Mouse (Mus musculus): Measurements from ENCODE around the gene Ptpn13. TPM values are rescaled to one million over a fixed set of nuclear protein-coding genes. Genes with fewer than 3 reads are reported as not detected.
A peak's percentile ranks its signal among the peaks of the same experiment; 100 is the strongest.

The Ptpn13 gene
- total RNA-seq, 2 experiments from 2014 or later, result 10.4 to 10.5 TPM

DNA sequence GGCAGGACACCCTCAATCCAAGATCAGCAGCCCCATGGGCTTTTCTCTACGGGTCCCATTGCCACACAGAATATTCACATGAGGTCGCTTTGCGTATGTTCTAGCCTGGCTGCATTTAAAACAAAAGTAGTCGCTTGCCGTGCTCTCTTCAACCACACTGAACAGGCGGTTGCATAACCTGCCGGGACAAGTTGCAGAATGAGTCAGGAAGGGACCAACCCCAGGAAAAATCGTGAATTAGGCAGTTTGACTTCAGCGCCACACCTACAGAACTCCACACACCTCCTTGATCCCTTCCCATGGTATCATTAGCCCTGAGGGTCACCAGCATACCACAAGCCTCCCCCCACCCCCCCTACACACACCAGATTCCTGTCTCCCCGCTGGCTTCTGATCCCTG, 4.4 kb upstream of the Ptpn13 start:
- DNase-seq (ENCODE audit: low spot score in 2 of 2), result peak in 1 of 2 experiments; percentile 12

DNA sequence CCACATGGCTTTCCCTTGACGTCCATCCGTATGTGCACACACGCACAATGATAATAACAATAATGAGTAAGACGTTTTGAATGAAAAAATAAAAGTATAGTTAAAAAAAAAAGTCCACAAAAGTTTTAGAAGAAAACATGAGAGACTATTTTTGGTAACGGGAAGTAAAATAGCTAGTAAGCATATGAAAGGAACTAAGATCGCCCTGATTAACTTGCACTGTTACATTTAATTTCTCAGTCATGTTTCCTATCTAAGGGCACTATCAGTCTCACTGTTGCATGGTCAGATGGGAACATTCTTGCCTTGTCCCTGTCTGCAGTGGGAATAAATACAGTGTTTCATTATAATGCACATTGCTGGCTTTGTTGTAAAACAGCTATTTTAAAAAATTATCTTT, 2.4 kb upstream of the Ptpn13 start:
- no peak for DNase-seq (ENCODE audit: low spot score in 2 of 2)

DNA sequence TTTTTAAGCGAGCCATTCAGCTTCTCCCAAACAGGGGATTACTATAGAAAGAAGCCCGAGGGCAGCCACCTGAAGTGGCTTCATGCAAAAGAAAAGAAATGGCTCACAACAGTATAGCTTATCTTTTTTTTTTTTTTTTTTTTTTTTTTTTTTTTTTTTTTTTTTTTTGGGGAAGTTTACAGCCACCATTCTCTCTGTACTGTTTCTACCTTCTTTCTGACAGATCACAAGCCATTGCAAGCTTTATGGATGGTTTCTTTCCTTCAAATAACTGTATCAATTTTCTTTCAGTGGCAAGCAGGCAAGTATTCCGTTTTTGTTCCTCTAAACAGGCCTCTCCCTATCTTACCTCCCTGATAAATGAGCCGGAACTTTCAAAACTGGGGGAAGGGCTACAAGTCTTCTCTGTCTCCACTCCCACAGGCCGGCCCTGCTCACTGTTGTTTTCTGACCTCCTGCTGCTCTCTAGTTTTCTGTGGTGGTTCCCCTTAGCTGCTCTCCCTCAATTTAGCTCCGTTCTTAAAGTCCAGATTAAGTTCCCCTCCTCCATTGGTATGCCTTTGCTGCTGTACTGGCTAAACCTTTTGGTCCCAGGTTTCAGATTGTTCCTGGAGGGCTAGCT, 1.6 kb upstream of the Ptpn13 start:
- no peak for DNase-seq (ENCODE audit: low spot score in 2 of 2)

DNA sequence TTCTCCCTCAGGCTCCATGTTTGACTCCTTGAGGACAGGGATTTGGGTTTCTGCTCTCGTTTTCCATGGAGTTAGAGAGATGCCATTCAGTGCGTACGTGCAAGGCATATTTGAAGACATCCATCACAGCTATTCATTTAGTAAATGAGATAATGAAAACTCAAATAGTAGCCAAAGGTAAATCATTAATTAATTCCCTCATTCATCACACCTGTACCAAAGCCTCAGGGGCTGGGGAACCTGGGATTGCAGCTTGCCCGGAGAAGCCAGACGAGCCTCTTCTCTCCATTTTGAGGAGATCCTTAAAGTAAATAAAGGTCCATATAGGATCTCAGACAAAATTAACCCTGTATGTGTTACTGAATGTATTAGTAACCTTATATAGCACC, 1.1 kb upstream of the Ptpn13 start:
- no peak for DNase-seq (ENCODE audit: low spot score in 2 of 2)

DNA sequence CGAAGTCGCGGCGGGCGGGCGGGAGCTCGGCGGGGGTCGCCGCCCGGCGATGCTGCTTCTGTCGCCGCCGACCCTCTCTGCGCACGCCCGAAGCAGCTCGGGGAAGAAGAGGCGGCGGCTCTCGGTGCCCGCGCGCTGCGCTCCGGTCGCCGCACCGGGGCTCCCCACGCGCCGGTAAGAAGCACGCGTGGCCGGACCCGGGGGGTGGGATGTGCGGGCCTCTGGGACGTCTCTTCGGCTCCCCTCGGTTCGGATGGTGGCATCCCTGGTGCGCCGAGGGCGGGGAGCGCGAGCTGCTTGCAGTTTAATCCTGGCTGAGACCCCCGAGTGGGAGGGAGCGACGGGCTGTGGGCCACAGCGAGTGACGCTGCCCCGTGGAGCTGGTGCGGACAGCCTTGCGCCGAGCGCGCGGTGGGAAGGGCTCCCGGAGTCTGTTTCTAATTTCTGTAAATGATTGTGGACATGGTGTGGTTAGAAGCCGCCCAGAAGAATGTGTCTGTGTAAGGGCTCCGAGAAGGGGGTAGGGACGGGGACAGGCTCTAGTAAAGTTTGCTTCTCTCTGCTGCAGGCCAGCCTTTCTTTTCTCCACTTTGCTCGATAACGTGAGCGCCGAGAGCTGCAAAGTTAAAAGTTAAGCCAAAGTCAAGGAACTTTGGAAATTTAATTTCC, 505 bp downstream of the Ptpn13 start:
- DNase-seq (ENCODE audit: low spot score in 2 of 2), result peak; percentile 9 to 26

DNA sequence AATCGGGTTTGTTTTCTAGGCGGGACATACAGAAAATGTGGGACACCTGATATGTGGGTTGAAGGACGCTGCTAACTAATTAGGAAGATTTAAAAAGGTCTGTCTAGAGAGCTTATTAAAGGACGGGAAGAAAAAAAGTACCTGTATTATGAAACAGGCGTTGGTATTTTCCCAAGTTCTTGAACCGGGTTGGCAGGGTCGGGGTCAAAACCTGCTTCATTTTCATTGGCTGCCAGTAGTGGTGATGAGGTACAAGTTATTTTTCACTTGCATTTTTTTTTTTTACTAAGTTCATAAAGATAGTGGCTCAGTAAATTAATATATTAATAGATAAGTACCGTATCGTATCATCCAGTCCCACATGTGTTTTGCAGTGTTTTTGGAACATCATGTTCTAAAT, 1.3 kb downstream of the Ptpn13 start:
- DNase-seq (ENCODE audit: low spot score in 2 of 2), result no peak

DNA sequence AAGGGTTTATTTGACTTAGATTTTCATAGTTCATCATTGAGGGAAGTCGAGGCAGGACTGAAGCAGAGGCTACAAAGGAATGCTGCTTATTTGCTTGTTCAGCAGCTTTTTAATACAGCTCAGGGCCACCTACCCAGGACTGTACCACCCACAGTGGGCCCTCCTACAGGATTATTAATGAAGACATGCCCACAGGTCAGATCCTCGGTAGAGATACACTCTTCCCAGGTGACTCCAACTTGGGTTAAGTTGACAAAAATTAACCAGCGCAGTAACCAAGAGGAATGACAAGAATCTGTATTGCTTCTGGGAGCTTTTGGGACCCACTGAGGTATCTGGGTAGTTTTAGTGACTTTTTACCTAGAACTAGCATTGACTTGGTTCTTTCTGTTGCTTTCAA, 6.0 kb downstream of the Ptpn13 start:
- DNase-seq (ENCODE audit: low spot score in 2 of 2), result no peak

DNA sequence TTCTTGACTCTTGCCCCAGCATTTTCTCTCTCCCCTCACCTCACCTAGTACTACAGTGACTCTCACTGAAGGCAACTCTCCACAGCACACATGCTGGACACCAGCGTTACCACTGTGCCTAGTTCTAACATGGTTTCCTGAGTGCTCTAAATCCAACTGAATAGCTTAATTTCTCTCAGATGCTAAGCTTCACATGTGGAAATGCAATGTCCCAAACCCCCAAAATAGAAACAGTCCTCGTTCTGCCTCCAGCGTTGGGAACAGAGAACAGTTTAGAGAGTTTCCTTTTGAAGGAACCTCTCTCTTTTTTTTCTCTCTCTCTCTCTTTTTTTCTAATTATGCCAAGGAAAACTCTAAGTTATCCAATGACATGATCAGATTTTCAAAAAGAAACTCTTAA, 6.5 kb downstream of the Ptpn13 start:
- DNase-seq (ENCODE audit: low spot score in 2 of 2), result no peak

DNA sequence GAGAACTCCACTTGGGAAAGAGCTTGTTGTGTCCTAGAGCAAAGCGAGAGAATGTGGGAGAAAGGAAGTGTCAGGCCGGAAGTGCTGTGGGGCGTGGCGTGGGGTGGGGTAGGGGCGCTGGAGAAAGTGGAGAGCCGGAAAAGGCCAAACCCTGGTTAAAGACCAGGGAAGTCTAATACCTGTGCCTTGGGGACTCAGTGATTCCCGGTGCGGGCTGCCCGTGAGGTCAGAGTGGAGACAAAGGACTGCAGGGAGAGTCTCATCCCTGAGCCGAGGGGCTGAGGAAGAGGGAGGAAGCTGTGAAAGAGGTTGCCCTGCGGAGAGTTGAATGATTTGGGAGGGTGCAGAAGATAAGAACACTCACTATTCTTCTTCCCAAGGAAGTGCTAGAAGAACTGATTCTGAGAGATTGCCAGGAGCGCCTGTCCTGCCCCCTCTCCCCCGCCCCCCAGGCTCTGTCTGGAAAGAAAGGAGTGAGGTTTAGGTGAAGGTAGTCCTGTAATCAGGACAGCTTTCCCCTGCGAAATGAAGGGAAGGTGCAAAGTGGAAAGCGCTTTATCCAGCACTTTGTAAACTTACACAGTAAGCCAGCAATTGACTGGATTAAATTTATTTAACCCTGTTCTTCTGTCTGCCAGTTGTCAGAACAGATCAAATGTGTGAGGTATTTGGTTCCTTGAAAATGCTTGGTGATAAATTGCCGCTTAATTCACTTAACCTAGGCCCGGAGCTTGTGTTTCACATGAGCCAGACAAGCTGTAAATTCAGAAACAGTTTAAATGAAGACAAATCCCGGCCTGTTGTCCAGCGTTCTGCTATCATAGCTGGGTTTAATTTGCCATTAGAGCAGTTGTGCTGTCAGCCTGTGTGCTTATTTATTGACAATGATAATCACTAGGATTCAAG, 11.3 kb downstream of the Ptpn13 start:
- DNase-seq (ENCODE audit: low spot score in 2 of 2), result no peak

DNA sequence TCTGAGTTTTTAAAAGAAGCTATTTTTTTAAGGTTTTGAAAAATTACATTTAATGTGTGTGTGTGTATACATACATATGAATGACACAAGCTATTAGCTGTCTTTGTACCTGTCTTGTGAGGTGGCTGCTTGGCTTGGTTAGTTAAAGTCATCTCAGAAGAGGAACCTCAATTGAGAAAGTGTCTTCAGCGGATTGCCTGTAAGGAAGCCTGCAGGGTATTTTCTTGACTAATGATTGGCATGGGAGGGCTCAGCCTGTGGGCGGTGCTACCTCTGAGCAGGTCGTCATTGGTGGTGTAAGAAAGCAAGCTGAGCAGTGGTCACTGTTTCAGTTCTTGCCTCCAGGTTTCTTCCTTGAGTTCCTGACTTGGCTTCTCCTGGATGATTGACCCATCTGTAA, 12.7 kb downstream of the Ptpn13 start:
- no peak for DNase-seq (ENCODE audit: low spot score in 2 of 2)

DNA sequence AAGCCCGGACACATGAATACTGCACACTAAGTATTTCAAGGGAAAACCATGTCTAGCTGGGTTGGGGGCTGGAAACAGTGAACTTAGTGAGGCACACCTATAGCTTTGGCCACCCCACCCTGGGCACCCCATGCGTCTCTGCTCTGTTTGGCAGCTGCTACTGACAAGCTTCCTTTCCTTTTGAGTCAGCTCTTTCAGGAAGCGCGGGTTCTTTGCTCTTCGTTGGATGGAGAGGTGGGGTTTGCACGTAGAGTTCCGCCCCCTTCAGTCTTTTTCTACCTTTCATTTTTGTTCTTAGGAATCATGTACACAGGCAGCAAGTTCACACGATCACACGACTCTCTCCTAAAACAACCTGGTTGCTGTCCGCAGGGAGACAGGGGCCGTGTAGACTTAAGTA, 14.2 kb downstream of the Ptpn13 start:
- DNase-seq (ENCODE audit: low spot score in 2 of 2), result no peak

DNA sequence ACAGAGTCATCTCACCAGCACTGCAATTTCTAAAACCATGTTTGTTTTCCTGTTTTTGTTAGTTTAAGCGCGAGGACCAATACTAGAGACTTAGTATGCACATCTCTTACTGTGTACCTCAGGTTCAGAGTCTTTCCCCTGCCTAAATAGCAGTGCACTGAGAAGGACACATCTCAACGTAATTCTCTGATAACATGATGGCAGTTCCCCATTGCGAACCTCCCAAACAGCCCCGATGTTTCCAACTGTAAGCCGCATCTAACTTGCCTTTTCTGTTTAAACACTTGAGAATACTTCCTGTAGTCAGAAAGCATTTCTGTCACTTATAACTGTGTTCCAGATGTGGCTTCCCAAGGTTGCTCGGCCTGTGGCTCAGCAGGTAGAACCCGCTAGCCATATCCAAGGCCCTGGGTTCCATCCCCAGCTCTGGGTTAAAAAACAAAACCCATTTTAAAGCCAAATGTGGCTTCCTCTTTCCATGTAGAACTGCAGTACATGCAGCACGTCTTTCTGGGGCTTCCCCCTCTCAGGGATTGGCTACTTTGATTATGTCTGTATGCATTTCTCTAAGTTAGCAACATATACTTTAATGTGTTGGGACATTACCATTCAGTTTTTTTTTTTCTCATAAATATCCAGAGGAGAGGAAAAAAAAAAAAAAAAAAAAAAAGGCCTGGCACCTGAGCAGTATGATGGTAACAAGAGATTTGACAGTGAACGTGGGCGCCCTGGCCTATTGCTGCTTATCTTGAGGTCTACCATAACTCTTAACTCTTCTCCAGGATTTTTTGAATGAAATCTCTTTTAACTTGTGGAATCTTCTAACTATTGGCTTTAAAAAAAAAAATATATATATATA, 15.7 kb downstream of the Ptpn13 start:
- no peak for DNase-seq (ENCODE audit: low spot score in 2 of 2)

DNA sequence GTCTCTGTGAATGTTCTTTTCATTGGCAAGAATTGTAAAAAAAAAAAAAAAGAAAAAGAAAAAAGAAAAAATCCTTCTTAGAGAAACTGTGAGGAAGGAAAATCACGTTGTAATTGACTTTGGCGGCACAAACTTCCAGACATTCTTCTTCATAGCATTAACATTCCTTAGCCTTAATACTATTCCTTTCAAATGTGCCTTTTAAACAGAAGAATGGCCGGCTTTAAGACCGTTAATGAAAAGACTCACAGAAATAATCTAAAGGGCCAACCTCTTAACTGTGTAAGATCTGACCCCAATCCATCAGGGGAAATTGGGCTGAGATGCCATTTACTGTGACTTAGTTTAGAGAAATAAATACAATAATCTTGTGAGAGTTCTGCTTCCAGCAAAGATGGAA, 16.7 kb downstream of the Ptpn13 start:
- no peak for DNase-seq (ENCODE audit: low spot score in 2 of 2)

DNA sequence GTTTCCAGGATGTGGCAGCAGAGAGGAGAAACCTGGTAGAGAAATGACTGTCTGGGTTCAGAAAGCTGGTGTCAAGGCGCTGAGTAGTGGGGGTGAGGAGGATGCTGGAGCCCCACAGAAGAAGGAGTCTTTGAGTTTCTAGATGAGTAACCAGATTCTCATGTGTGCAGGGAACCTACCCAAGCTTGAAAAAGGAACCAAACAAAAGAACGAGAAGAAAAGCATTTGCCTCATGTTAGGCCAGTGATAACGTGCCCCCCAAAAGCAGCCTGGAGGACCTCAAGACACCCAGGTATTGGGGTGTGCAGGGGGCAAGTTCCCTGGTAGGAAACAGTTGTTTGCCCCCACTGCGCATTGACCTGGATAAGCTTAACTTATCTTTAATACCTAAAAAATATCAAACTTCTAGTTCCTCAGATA, 17.3 kb downstream of the Ptpn13 start:
- no peak for DNase-seq (ENCODE audit: low spot score in 2 of 2)

DNA sequence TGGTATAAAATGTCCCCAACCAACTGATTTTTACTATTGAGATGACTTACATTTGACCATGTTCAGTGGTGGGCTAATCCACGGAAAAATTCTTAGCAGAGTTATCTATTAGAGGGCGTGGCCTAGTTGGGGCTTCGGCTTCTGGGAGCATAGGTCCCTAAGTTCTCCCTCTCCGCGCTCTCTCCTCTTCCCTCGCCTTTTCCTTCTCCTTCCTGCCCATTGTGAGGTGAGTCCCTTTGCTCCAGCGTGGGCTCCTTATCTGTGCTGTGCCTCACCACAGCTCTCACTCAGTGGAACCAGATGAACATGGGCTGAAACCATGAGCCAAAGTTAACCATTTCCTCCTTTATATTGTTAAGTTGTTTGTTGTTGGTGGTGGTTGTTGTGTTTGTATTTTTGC, 17.9 kb downstream of the Ptpn13 start:
- no peak for DNase-seq (ENCODE audit: low spot score in 2 of 2)

DNA sequence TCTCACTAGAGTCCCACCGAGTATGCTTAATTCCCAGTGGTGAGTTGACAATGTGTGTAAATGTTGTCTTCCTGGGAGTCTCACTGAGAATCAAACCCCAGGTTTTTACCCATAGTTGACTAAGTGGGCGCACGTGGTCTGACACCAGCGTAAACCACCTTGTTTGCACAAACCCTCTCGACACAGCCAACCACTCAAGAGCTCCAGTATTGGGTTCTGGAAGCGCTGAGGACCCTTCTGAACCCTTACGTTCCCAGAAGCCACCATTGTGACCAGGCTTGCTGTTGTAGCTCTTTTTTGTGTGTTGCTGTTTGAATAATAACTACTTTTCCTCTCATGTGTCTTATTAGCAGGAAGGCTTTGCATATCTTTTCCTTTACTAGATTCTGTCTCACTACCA, 20.4 kb downstream of the Ptpn13 start:
- DNase-seq (ENCODE audit: low spot score in 2 of 2), result no peak

DNA sequence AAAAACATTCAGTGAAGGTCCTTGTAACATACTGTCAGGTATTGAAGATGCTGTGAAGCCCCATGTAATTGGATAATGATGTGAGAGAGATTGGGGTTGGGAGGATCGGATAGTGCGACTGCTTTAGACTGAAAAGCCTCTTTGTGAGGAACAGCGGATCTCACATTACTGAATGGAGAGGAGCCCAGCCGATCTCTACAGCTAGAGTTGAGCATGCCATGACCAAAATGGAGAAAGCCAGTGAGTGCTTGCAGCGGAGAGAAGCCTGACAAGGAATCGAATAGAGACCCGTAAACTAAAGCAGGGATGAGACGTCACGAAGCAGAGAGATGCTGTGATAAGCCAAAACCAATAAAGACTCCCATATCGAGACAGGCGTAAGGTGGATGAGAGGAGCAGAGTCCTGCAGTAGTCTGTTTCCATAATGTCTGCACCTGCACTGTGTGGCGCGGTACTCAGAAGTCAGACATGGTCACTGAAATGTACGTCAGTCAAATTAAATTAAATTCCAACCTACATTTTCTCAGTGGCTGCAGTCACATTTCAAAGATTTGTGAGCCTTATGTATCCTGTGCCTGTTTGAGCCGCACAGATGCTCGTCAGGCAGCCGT, 22.9 kb downstream of the Ptpn13 start:
- no peak for DNase-seq (ENCODE audit: low spot score in 2 of 2)

DNA sequence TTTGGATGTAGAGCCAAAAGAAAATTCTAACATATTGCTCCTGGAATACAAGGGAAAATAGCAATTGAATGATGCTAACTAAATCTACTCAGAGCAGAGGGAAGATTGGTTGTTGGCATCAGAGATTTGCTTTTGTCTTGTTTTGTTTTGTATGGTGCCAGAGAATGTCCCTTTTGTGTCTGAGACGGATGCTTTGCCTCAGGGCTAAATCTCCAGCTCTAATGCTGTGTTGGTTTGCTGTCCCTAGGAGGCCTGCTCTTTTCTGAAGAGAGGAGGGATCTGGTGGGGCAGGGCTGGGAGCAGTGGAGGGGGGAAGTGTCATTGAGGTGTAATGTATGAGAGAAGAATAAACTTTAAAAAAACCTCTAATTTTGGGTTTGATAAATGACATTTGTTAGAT, 23.5 kb downstream of the Ptpn13 start:
- no peak for DNase-seq (ENCODE audit: low spot score in 2 of 2)

DNA sequence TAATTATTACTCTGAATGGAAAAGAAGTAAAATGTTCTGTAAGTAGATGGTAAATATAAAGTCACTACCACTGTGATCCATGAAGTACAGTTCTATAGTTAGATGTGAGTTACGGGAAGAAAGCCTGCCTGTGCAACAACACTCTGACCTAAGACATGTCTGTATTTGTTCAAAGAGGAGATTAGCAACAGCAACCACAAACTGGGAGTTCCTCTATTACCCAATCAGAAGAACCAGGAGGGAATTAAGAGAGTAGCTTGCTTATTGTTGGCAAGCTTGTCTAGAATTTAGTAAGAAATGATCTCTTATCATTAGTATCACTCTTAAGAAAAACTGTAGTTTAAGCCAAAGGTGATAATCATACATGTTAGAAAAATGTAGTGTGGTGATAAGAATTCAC, 25.7 kb downstream of the Ptpn13 start:
- no peak for DNase-seq (ENCODE audit: low spot score in 2 of 2)

DNA sequence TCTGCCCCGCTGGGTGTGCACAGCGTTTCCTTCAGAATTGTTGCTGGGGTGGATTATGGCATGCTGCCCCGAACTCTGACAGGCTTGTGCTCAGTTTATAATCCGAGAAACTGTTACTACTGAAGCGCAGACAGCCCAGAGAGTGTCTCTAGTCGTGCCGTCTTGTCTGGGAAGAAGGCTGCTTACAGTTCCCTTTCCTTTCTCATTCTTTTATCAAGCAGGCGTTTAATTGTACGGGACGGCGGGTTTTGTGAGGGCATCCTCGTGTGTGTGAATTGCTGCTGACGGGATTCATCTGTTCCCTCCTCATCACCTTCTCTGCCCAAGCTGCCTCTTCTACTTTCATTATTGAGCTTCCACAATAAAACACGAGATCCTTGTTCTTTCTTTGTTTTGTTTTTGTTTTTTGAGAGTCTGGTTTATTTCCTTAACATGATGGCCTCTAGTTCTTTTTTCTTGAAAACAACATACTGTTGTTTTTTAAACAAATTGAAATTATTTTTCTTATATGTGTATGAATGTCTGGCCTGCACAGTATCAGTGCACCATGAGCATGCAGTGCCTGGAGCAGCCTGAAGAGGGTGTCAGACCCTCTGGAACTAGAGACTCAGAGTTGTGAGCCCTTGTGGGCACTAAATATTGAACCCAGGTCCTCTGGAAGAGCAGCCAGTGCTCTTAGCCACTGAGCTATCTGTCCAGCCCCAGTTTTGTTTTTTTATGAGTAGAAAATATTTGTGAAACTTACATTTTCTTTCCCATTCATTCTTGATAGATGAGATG, 28.6 kb downstream of the Ptpn13 start:
- no peak for DNase-seq (ENCODE audit: low spot score in 2 of 2)
